Mouse (Mus musculus) megakaryocyte, embryonic 14.5 days (primary cell): ENCODE measurements around the gene Lrpap1.

ENCODE experiments used
- FLI1 ChIP-seq: IDR thresholded peaks from 2 replicates; pipeline ENCODE4 v1.6.1; 2012; ENCODE audit warnings: low read length, inconsistent platforms, mixed read lengths
- GATA1 ChIP-seq: IDR thresholded peaks from 3 replicates; pipeline ENCODE4 v1.6.1; 2012; ENCODE audit warnings: mixed read lengths, low read length, inconsistent platforms, borderline replicate concordance

GRCm38 (mm10) chr5:35060098-35060497 is 45.5 kb downstream of the Lrpap1 start:
- TF ChIP-seq GATA1 (no peak), FLI1 (no peak)
